Mouse (Mus musculus) hindbrain, embryonic 15.5 days (tissue): Measurements from ENCODE around the gene Reps2. TPM values are rescaled to one million over a fixed set of nuclear protein-coding genes. Genes with fewer than 3 reads are reported as not detected.

Experiments
- ATAC-seq: fragments of 200-750 bp; cut with Nextera tagmentation; 2 replicates; pipeline ENCODE4 v1.8.0; 2017; ENCODE audit warnings: low read depth, moderate number of reproducible peaks, moderate TSS enrichment; ENCODE audit not compliant: low FRiP score
- H3K27ac ChIP-seq: fragments of 300-500 bp; sonication (generic); replicated peaks from 2 replicates; pipeline ENCODE4 v1.5.1; 2015; ENCODE audit warnings: mild to moderate bottlenecking, inconsistent platforms
- H3K27me3 ChIP-seq: fragments of 300-500 bp; sonication (generic); 2 replicates; pipeline ENCODE4 v1.6.1; 2015; ENCODE audit warnings: control low read depth, inconsistent platforms
- H3K36me3 ChIP-seq: fragments of 300-500 bp; sonication (generic); 2 replicates; pipeline ENCODE4 v1.6.1; 2015; ENCODE audit warnings: control low read depth, inconsistent platforms
- H3K4me1 ChIP-seq: fragments of 300-500 bp; sonication (generic); replicated peaks from 2 replicates; pipeline ENCODE4 v1.6.1; 2015; ENCODE audit warnings: control low read depth, inconsistent platforms
- H3K4me2 ChIP-seq: fragments of 300-500 bp; sonication (generic); 2 replicates; pipeline ENCODE4 v1.6.1; 2015; ENCODE audit warnings: moderate library complexity, mild to moderate bottlenecking, inconsistent platforms
- H3K4me3 ChIP-seq: fragments of 300-500 bp; sonication (generic); 2 replicates; pipeline ENCODE4 v1.5.1; 2015; ENCODE audit warnings: mild to moderate bottlenecking, inconsistent platforms
- H3K9ac ChIP-seq: fragments of 300-500 bp; sonication (generic); 2 replicates; pipeline ENCODE4 v1.6.1; 2015; ENCODE audit warnings: inconsistent platforms
- H3K9me3 ChIP-seq: fragments of 300-500 bp; sonication (generic); 2 replicates; pipeline ENCODE4 v1.6.1; 2016; ENCODE audit warnings: control low read depth, inconsistent platforms
- WGBS: fragments of 180-500 bp; shearing (Covaris S2); methylation state at CpG from one replicate; pipeline ENCODE4 v1.1.7; 2015; 5-methylcytosine and 5-hydroxymethylcytosine counted together
- polyA plus RNA-seq: library from polyadenylated mRNA; unstranded; fragments of >200 nt; fragmentation: Nextera tagmentation; extraction: Ambion mirVana; gene quantifications from 2 replicates; pipeline ENCODE4 v1.2.1, GENCODE M21; 2015

Gene Reps2
- polyA plus RNA-seq, 1 experiment from 2014 or later: 3.4 TPM

GRCm38 (mm10) chrX:162584349-162584748, 59.1 kb downstream of the Reps2 start:
- Histone ChIP-seq H3K4me2 (no peak overlapping the region), H3K4me1 (0 out of 2 replicates have a peak, but pooled peaks cover 5% of the 10 kb centered on the region), H3K9ac (no peak overlapping the region), H3K9me3 (no peaks in the 10 kb centered on the region), H3K36me3 (no peaks in the 10 kb centered on the region), H3K27ac (peak overlapping the region; percentile 63), H3K4me3 (no peak overlapping the region), H3K27me3 (no peaks in the 10 kb centered on the region)
- ATAC-seq: no peak
- 39% methylated on average over 3 of the region's 3 CpGs for WGBS

GRCm38 (mm10) chrX:162580521-162580920, 62.9 kb downstream of the Reps2 start:
- H3K4me3 ChIP-seq: no peak overlapping the region
- 0 out of 2 replicates have a peak, but pooled peaks cover 5% of the 10 kb centered on the region for H3K4me1 ChIP-seq
- no peaks in the 10 kb centered on the region for H3K36me3 ChIP-seq
- ATAC-seq: no peak
- H3K4me2 ChIP-seq: no peak overlapping the region
- H3K27me3 ChIP-seq: no peaks in the 10 kb centered on the region
- 74% methylated on average over 3 of the region's 3 CpGs for WGBS
- H3K27ac ChIP-seq: no peak overlapping the region
- no peaks in the 10 kb centered on the region for H3K9me3 ChIP-seq
- no peak overlapping the region for H3K9ac ChIP-seq

- no peaks in the 10 kb centered on the region for H3K36me3 ChIP-seq
- H3K27me3 ChIP-seq: no peaks in the 10 kb centered on the region
- WGBS: 80% methylated on average over 2 of the region's 2 CpGs
- H3K4me2 ChIP-seq: no peak overlapping the region
- H3K9ac ChIP-seq: no peak overlapping the region
- no peaks in the 10 kb centered on the region for H3K4me1 ChIP-seq
- no peak overlapping the region for H3K27ac ChIP-seq
- no peak overlapping the region for H3K4me3 ChIP-seq
- no peak for ATAC-seq
- no peaks in the 10 kb centered on the region for H3K9me3 ChIP-seq
These were observed 75.0 kb downstream of the Reps2 start for GRCm38 (mm10) chrX:162568439-162568838.

- 89% methylated on average over 4 of the region's 4 CpGs for WGBS
- Histone ChIP-seq H3K36me3 (no peaks in the 10 kb centered on the region), H3K4me1 (no peaks in the 10 kb centered on the region), H3K4me2 (no peak overlapping the region), H3K4me3 (no peak overlapping the region), H3K27me3 (no peaks in the 10 kb centered on the region; the same call in 1 of the 2 replicates), H3K9me3 (no peaks in the 10 kb centered on the region), H3K9ac (no peak overlapping the region), H3K27ac (no peak overlapping the region)
- ATAC-seq: no peak
These were observed 77.9 kb downstream of the Reps2 start for GRCm38 (mm10) chrX:162565501-162565900.

GRCm38 (mm10) chrX:162556459-162556841, 87.0 kb downstream of the Reps2 start:
- Histone ChIP-seq H3K4me3 (no peak overlapping the region), H3K4me1 (no peaks in the 10 kb centered on the region), H3K9ac (no peak overlapping the region), H3K9me3 (no peaks in the 10 kb centered on the region), H3K27me3 (0 out of 2 replicates have a peak, but pooled peaks cover 2% of the 10 kb centered on the region), H3K36me3 (no peaks in the 10 kb centered on the region), H3K4me2 (no peak overlapping the region), H3K27ac (no peak overlapping the region)
- 53% methylated on average over 6 of the region's 6 CpGs for WGBS
- no peak for ATAC-seq

- Histone ChIP-seq H3K4me3 (no peak overlapping the region), H3K27ac (no peak overlapping the region), H3K36me3 (no peaks in the 10 kb centered on the region), H3K9me3 (no peaks in the 10 kb centered on the region), H3K4me2 (no peak overlapping the region), H3K27me3 (0 out of 2 replicates have a peak, but pooled peaks cover 2% of the 10 kb centered on the region), H3K9ac (no peak overlapping the region), H3K4me1 (no peaks in the 10 kb centered on the region)
- WGBS: 85% methylated on average over 1 of the region's 1 CpGs
- no peak for ATAC-seq
These were observed 87.6 kb downstream of the Reps2 start for GRCm38 (mm10) chrX:162555729-162556458.

- WGBS: 64% methylated on average over 3 of the region's 3 CpGs
- ATAC-seq: no peak
- H3K27ac ChIP-seq: peak overlapping the region; percentile 25; the same call in 1 of the 2 replicates
These were observed 88.9 kb downstream of the Reps2 start for GRCm38 (mm10) chrX:162554513-162554912.

GRCm38 (mm10) chrX:162552383-162552782, 91.1 kb downstream of the Reps2 start:
- Histone ChIP-seq H3K9me3 (no peaks in the 10 kb centered on the region), H3K27me3 (0 out of 2 replicates have a peak, but pooled peaks cover 2% of the 10 kb centered on the region), H3K27ac (peak overlapping the region; percentile 62; the same call in 1 of the 2 replicates), H3K36me3 (no peaks in the 10 kb centered on the region), H3K4me1 (no peaks in the 10 kb centered on the region), H3K9ac (no peak overlapping the region), H3K4me2 (peak overlapping the region; percentile 6; the same call in 1 of the 2 replicates), H3K4me3 (no peak overlapping the region)
- peak; percentile 54; the same call in 1 of the 2 replicates for ATAC-seq
- WGBS: 47% methylated on average over 8 of the region's 8 CpGs

More at GRCm38 (mm10) chrX:162554513-162554912, 88.9 kb downstream of the Reps2 start:
- H3K9ac ChIP-seq: no peak overlapping the region
- H3K36me3 ChIP-seq: no peaks in the 10 kb centered on the region
- H3K4me1 ChIP-seq: no peaks in the 10 kb centered on the region
- H3K4me2 ChIP-seq: no peak overlapping the region
- 0 out of 2 replicates have a peak, but pooled peaks cover 2% of the 10 kb centered on the region for H3K27me3 ChIP-seq
- no peak overlapping the region for H3K4me3 ChIP-seq
- H3K9me3 ChIP-seq: no peaks in the 10 kb centered on the region

GRCm38 (mm10) chrX:162545037-162545436, 98.4 kb downstream of the Reps2 start:
- Histone ChIP-seq H3K4me3 (no peak overlapping the region), H3K9ac (no peak overlapping the region), H3K36me3 (no peaks in the 10 kb centered on the region), H3K4me1 (no peaks in the 10 kb centered on the region), H3K27me3 (0 out of 2 replicates have a peak, but pooled peaks cover 7% of the 10 kb centered on the region), H3K9me3 (no peaks in the 10 kb centered on the region), H3K4me2 (no peak overlapping the region), H3K27ac (no peak overlapping the region)
- ATAC-seq: no peak

- Histone ChIP-seq H3K9me3 (no peaks in the 10 kb centered on the region), H3K4me1 (no peaks in the 10 kb centered on the region), H3K27me3 (0 out of 2 replicates have a peak, but pooled peaks cover 9% of the 10 kb centered on the region), H3K36me3 (no peaks in the 10 kb centered on the region), H3K27ac (no peak overlapping the region), H3K4me2 (no peak overlapping the region), H3K9ac (no peak overlapping the region), H3K4me3 (no peak overlapping the region)
- 36% methylated on average over 1 of the region's 1 CpGs for WGBS
- no peak for ATAC-seq
These were observed 100.7 kb downstream of the Reps2 start for GRCm38 (mm10) chrX:162542576-162543227.

GRCm38 (mm10) chrX:162541961-162542360, 101.5 kb downstream of the Reps2 start:
- ATAC-seq: no peak
- H3K27ac ChIP-seq: no peak overlapping the region
- no peak overlapping the region for H3K4me3 ChIP-seq
- no peak overlapping the region for H3K4me2 ChIP-seq
- 0 out of 2 replicates have a peak, but pooled peaks cover 7% of the 10 kb centered on the region for H3K27me3 ChIP-seq
- no peaks in the 10 kb centered on the region for H3K36me3 ChIP-seq
- H3K9ac ChIP-seq: no peak overlapping the region
- WGBS: 97% methylated on average over 1 of the region's 1 CpGs
- no peaks in the 10 kb centered on the region for H3K4me1 ChIP-seq
- H3K9me3 ChIP-seq: no peaks in the 10 kb centered on the region

GRCm38 (mm10) chrX:162531016-162531415, 112.4 kb downstream of the Reps2 start:
- H3K36me3 ChIP-seq: no peaks in the 10 kb centered on the region
- H3K9me3 ChIP-seq: no peaks in the 10 kb centered on the region
- no peak overlapping the region for H3K27ac ChIP-seq
- H3K9ac ChIP-seq: no peak overlapping the region
- 94% methylated on average over 2 of the region's 2 CpGs for WGBS
- no peak overlapping the region for H3K4me2 ChIP-seq
- ATAC-seq: no peak
- peaks cover 13% of the 10 kb centered on the region; the same call in 1 of the 2 replicates for H3K27me3 ChIP-seq
- no peaks in the 10 kb centered on the region for H3K4me1 ChIP-seq
- no peak overlapping the region for H3K4me3 ChIP-seq
